Mouse (Mus musculus) kidney, embryonic 16.5 days (tissue): ENCODE measurements at regions not wholly inside any gene's neighbourhood (a gene's known extent, or its start where the extent isn't known, plus 50 kb on each side); places are given as distances from the start of the nearest gene placed in this dataset.
"Not testable (repeated sequence)": the region's sequence is repeated elsewhere in the genome, so short reads cannot be mapped to it uniquely, and the experiment has no call there.

Source experiments
- ATAC-seq: fragments of 200-750 bp; cut with Nextera tagmentation; 2 replicates; pipeline ENCODE4 v1.8.0; 2017; ENCODE audit warnings: moderate TSS enrichment; ENCODE audit not compliant: low FRiP score, low TSS enrichment
- H3K27ac ChIP-seq: fragments of 300-500 bp; sonication (generic); 2 replicates; pipeline ENCODE4 v1.5.1; 2014; ENCODE audit warnings: low read length
- H3K27me3 ChIP-seq: fragments of 300-500 bp; sonication (generic); 2 replicates; pipeline ENCODE4 v1.6.1; 2014; ENCODE audit warnings: low read length, control low read depth, mixed read lengths; ENCODE audit not compliant: insufficient read depth
- H3K36me3 ChIP-seq: fragments of 300-500 bp; sonication (generic); 2 replicates; pipeline ENCODE4 v1.6.1; 2014; ENCODE audit warnings: low read length, control low read depth, mixed read lengths; ENCODE audit not compliant: insufficient read depth
- H3K4me1 ChIP-seq: fragments of 300-500 bp; sonication (generic); 2 replicates; pipeline ENCODE4 v1.6.1; 2014; ENCODE audit warnings: low read length, control low read depth, mixed read lengths; ENCODE audit not compliant: insufficient read depth
- H3K4me2 ChIP-seq: fragments of 300-500 bp; sonication (generic); replicated peaks from 2 replicates; pipeline ENCODE4 v1.6.1; 2014; ENCODE audit warnings: low read depth, low read length
- H3K4me3 ChIP-seq: fragments of 300-500 bp; sonication (generic); 2 replicates; pipeline ENCODE4 v1.5.1; 2014; ENCODE audit warnings: mild to moderate bottlenecking, low read length
- H3K9ac ChIP-seq: fragments of 300-500 bp; sonication (generic); replicated peaks from 2 replicates; pipeline ENCODE4 v1.6.1; 2014; ENCODE audit warnings: low read length
- H3K9me3 ChIP-seq: fragments of 300-500 bp; sonication (generic); 2 replicates; pipeline ENCODE4 v1.6.1; 2016; ENCODE audit warnings: low read length, control low read depth
- WGBS: fragments of 180-500 bp; shearing (Covaris S2); extraction: QIAGEN DNeasy Blood & Tissue Kit; methylation state at CpG from one replicate; pipeline ENCODE4 v1.1.7; 2014; 5-methylcytosine and 5-hydroxymethylcytosine counted together

DNA sequence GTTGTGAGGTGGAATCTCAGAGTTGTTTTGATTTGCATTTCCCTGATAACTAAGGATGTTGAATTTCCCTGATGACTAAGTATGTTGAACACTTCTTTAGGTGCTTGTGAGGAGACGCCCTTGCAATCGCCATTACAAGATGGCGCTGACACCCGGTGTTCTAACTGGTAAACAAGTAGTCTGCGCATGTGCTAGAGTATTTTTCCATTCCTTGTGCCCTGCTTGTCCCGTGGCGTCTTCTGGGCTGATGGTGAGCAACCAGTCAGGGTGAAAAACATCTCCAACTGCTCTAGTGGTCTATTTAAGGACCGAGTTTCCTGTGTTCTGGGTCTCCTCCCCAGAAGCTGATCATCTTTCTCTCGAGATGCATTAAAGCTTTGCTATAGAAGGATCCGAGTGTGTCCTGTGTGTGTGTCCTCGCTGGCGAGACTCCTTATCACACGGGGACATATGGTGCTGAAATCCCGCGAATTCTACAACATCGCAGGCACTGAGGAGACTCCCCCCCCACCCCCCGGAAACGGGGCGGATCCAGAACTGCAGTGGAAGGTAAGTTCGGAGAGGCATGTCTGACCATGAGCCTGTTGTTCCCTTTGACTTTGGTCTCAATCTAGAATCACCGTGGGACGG lies 466.5 kb downstream of the Gm11232 start:
- not testable (repeated sequence) for H3K4me2 ChIP-seq, H3K9ac ChIP-seq, H3K36me3 ChIP-seq, H3K4me1 ChIP-seq, H3K4me3 ChIP-seq, H3K27me3 ChIP-seq, ATAC-seq, H3K27ac ChIP-seq
- H3K9me3 ChIP-seq, result peaks cover 23% of the 10 kb centered on the region; the same call in 1 of the 2 replicates
- 93% methylated on average over 22 of the region's 22 CpGs for WGBS

GRCm38 (mm10) chr4:71283147-71283546 lies 474.6 kb downstream of the Gm11232 start:
- WGBS, result 77% methylated on average over 1 of the region's 1 CpGs
- no peak for ATAC-seq
- H3K36me3 ChIP-seq, result no peaks in the 10 kb centered on the region

DNA sequence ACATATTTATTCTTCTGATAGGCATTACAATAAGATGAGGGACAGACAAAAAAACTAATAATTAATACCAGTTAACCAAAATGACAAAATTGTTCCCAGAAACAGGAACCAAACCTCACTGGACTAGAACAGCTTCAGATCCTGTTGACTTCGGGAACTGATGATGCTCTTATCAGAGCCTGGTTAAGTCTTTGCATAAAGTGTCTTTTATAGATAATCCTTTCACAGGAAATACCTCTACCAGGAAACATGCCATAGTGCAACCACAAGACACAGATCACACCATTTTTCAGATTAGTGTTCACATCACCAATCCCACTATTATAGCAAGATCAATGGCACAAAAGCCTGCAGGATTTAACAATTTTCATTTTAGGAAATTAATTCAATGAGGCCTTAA lies 478.1 kb downstream of the Gm11232 start:
- no peaks in the 10 kb centered on the region for H3K36me3 ChIP-seq
- 77% methylated on average over 1 of the region's 1 CpGs for WGBS
- H3K27me3 ChIP-seq, result no peaks in the 10 kb centered on the region
- no peak overlapping the region for H3K4me2 ChIP-seq
- no peaks in the 10 kb centered on the region for H3K4me1 ChIP-seq
- ATAC-seq, result no peak
- no peak overlapping the region for H3K9ac ChIP-seq
- no peaks in the 10 kb centered on the region for H3K9me3 ChIP-seq
- H3K4me3 ChIP-seq, result no peak overlapping the region
- no peak overlapping the region for H3K27ac ChIP-seq

More at GRCm38 (mm10) chr4:71283147-71283546, 474.6 kb downstream of the Gm11232 start:
- Histone ChIP-seq H3K27ac (no peak overlapping the region), H3K9ac (no peak overlapping the region), H3K9me3 (peaks cover 4% of the 10 kb centered on the region; the same call in 1 of the 2 replicates), H3K4me1 (no peaks in the 10 kb centered on the region), H3K4me2 (no peak overlapping the region), H3K4me3 (no peak overlapping the region), H3K27me3 (no peaks in the 10 kb centered on the region)

DNA sequence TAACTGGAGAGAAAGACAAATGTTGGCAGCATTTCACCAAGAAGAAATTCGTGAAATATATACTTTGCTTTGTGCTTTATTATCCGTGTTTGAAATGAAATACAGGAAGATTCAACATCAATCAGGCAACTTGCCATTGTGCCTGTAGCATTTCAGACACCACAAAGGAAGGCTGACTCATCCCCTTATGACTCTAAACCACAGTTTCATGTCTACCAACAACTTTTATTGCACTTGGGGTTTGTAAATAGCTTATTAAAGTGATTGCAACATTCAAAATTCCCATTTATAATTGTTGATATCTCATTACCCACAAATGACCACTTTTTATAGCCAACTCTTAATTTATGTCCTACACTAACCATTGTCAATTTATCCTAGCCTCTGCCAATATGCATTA lies 497.9 kb downstream of the Gm11232 start:
- Histone ChIP-seq H3K4me2 (no peak overlapping the region), H3K9ac (no peak overlapping the region), H3K27me3 (no peaks in the 10 kb centered on the region), H3K4me1 (no peaks in the 10 kb centered on the region), H3K4me3 (no peak overlapping the region), H3K36me3 (no peaks in the 10 kb centered on the region), H3K27ac (no peak overlapping the region), H3K9me3 (no peaks in the 10 kb centered on the region)
- no peak for ATAC-seq
- whole genome bisulfite sequencing, result 69% methylated on average over 2 of the region's 2 CpGs

DNA sequence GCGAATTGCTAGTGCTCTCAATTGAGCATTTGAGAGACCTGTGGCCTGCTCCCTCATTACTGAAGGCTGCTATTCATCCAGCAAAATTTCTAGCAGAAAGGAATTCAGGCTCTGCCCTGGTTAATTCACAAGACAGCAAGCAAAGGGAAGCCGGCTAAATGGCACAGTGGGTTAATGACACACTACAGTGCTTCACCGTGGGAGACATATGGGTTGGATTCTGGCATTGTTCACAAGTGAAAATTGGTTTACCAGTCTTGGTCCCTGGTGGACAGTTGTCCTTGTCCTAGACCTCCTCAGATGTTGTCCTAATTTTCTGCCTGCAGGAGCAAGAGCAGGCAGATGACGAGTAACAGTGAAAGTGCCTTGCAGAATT lies 527.3 kb downstream of the Gm11232 start:
- H3K27me3 ChIP-seq, result no peaks in the 10 kb centered on the region
- H3K4me3 ChIP-seq, result no peak overlapping the region
- WGBS, result 67% methylated on average over 4 of the region's 4 CpGs
- no peak overlapping the region for H3K27ac ChIP-seq
- H3K4me1 ChIP-seq, result no peaks in the 10 kb centered on the region
- H3K9ac ChIP-seq, result no peak overlapping the region
- no peak overlapping the region for H3K4me2 ChIP-seq
- no peak for ATAC-seq
- no peaks in the 10 kb centered on the region for H3K36me3 ChIP-seq
- H3K9me3 ChIP-seq, result no peaks in the 10 kb centered on the region

DNA sequence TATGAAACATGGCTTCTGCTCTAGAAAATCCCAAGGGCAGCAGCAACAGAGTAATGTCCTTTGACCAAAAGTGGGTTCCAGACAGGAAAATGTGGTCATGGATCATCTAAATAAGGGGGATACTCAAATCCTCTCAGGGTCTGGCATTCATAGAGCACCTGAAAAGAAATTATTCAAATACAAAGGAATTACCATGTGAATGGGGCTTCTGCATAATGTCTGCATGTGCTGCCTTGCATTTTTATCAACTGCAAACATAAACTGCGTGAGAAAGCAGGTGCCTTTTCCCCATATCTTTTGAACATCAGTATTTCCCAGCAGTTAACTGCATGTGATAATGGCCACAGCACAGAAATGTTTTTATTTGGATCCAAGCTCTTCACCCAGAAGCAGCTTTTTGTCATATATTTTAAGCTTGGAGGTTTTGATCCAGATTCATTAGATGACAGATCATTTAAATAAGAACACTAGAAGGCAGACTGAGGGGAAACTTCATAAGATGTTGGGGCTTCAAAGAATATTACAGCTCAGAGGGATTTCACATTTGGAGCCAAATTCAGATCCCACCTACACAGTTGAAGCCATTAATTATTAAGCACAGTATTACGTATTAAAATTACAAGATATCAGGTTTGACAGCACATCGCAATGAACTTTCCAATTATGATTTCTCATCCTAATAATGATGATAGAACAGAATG lies 527.8 kb downstream of the Gm11232 start:
- H3K4me1 ChIP-seq, result no peaks in the 10 kb centered on the region
- H3K4me2 ChIP-seq, result no peak overlapping the region
- no peaks in the 10 kb centered on the region for H3K27me3 ChIP-seq
- no peak overlapping the region for H3K4me3 ChIP-seq
- H3K9me3 ChIP-seq, result no peaks in the 10 kb centered on the region
- no peaks in the 10 kb centered on the region for H3K36me3 ChIP-seq
- WGBS, result 80% methylated on average over 3 of the region's 3 CpGs
- ATAC-seq, result no peak
- H3K9ac ChIP-seq, result no peak overlapping the region
- H3K27ac ChIP-seq, result no peak overlapping the region

DNA sequence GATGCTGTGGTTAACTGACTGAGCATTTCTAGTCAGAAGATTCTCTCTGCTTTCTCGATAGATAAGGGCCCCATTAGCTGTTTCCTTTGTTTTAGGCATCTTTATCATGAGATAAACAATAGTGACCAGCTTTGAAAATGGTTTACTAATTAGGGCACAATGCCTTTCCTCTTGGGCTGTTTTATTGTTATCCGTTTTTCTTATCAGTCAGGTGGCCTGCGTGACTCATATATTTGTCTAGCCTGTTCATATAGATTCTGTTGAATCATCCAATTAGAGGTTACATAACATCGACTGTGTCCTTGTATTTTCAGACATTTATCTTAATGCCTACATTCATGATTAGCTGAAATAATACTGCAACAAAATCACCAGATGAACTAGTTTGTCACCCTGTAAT lies 531.1 kb downstream of the Gm11232 start:
- ATAC-seq, result no peak

DNA sequence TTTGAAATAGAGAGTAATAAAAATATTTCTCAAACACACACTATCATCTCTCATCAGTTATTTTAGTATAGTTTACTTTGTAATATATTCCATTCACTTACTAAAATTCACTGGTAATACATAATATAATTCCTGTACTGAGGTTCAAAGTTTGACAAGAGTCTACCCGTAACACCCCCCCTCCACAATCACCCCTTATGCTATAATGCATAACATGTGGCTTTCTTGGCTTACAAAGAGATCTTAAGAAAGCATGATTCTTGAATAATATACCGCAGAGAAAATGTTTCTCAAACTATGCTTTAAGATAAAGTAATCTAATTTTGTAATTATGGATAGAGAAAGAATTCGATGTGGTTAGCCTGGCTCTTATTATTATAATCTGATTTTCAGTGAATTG lies 539.7 kb downstream of the Gm11232 start:
- Histone ChIP-seq H3K27ac (no peak overlapping the region), H3K4me3 (no peak overlapping the region), H3K36me3 (no peaks in the 10 kb centered on the region), H3K4me1 (no peaks in the 10 kb centered on the region), H3K4me2 (no peak overlapping the region), H3K9ac (no peak overlapping the region), H3K9me3 (no peaks in the 10 kb centered on the region), H3K27me3 (no peaks in the 10 kb centered on the region)
- WGBS, result 79% methylated on average over 3 of the region's 3 CpGs
- ATAC-seq, result no peak

More for the DNA sequence above, 531.1 kb downstream of the Gm11232 start:
- no peaks in the 10 kb centered on the region for H3K9me3 ChIP-seq
- H3K27ac ChIP-seq, result no peak overlapping the region
- H3K9ac ChIP-seq, result no peak overlapping the region
- H3K36me3 ChIP-seq, result no peaks in the 10 kb centered on the region
- 76% methylated on average over 4 of the region's 4 CpGs for WGBS
- no peak overlapping the region for H3K4me3 ChIP-seq
- H3K27me3 ChIP-seq, result no peaks in the 10 kb centered on the region
- no peak overlapping the region for H3K4me2 ChIP-seq
- no peaks in the 10 kb centered on the region for H3K4me1 ChIP-seq

DNA sequence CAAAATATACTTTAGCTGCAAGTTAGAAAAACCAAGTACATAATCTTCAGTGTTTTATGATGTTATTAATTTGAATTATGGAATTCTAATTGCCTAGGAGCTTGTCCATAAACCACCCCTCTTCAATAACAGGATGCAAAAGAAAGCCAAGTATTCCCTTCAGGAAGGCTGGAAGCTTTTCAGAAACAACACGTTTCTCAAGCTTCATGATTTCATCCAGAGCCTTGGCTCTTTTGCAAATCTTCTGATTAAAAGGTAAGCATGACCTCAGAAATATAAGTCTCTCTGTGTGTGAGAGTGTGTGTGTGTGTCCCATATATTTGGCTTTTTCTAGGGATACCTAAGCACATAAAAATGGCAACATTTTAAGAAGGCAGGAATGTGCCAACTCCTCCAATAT lies 570.0 kb downstream of the Gm11232 start:
- WGBS, result 41% methylated on average over 1 of the region's 1 CpGs
- Histone ChIP-seq H3K9ac (no peak overlapping the region), H3K27ac (no peak overlapping the region), H3K36me3 (no peaks in the 10 kb centered on the region), H3K4me2 (no peak overlapping the region), H3K27me3 (no peaks in the 10 kb centered on the region), H3K4me3 (no peak overlapping the region), H3K9me3 (no peaks in the 10 kb centered on the region), H3K4me1 (no peaks in the 10 kb centered on the region)
- ATAC-seq, result no peak

- no peaks in the 10 kb centered on the region for H3K36me3 ChIP-seq
- ATAC-seq, result no peak
- WGBS, result 73% methylated on average over 2 of the region's 2 CpGs
Measured at GRCm38 (mm10) chr4:71177661-71178060, 580.1 kb downstream of the Gm11232 start.

More at GRCm38 (mm10) chr4:71177661-71178060, 580.1 kb downstream of the Gm11232 start:
- Histone ChIP-seq H3K9me3 (no peaks in the 10 kb centered on the region), H3K4me2 (no peak overlapping the region), H3K27ac (no peak overlapping the region), H3K4me1 (no peaks in the 10 kb centered on the region), H3K9ac (no peak overlapping the region), H3K27me3 (no peaks in the 10 kb centered on the region), H3K4me3 (no peak overlapping the region)
